Mouse (Mus musculus): ENCODE results near the gene Gnai2. TPM values are rescaled to one million over a fixed set of nuclear protein-coding genes. Genes with fewer than 3 reads are reported as not detected.

The Gnai2 gene
- polyA plus RNA-seq, 1 experiment from 2014 or later, result 358 TPM

DNA sequence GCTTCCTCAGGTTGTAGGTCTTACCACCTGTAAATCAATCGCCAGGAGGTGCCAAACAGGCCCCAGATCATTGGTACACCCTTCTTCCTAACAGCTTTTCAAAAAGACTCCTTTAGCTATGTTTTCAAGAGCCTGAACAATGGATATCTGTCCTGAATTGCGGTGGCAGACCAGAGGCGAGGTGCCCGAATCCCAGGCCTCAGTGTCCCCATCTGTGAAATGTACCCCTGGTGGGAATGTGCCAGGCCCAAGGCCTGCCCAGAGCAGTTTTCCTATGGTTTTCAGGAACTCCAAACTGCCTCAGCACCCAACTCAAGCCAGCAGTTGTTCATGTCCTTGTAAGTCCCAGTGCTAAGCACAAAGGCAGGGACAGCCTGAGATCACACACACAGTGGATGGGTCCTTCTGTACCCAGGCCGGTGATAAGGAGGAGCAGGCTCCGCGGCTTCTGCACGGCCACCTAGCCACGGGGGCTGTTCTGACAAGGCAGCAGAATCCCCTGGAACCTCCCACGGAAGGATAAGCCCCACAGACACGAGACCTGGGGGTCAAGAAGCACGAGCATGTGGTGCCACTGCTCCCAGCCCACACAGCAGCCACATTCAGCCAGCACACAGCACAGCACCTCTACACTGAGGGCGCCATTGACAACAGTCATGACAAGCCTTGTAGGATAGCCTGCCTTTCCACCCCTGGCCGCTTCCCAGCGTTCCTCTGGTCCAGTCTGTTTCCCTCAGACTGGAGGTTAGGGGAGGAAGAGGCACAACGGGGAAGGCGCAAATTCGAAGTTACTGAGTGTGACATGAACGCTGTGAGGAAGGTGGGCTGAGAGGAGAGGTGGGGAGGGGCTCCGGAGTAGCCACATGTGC, 7.5 kb downstream of the Gnai2 start:
- Histone ChIP-seq H3K9ac (ENCODE audit: low read length) (peak overlapping the region; percentile 34), H3K4me1 (ENCODE audit: control insufficient read depth, insufficient read depth, low read length) (peaks cover 62% of the 10 kb centered on the region), H3K9me3 (ENCODE audit: control insufficient read depth, low read length) (no peaks in the 10 kb centered on the region; the same call in 1 of the 2 replicates), H3K36me3 (ENCODE audit: control insufficient read depth, insufficient read depth, low read length) (peaks cover 11% of the 10 kb centered on the region; the same call in 1 of the 2 replicates), H3K4me2 (ENCODE audit: low read depth, severe bottlenecking) (peak overlapping the region; percentile 36; the same call in 1 of the 2 replicates), H3K27ac (replicated peaks; ENCODE audit: low read depth, low read length) (peak overlapping the region; percentile 79), H3K27me3 (ENCODE audit: control insufficient read depth, insufficient read depth, low read length) (no peaks in the 10 kb centered on the region), H3K4me3 (ENCODE audit: low read depth, low read length) (no peak overlapping the region)
- DNase-seq (ENCODE audit: low spot score) (no peak), ATAC-seq (ENCODE audit: insufficient number of reproducible peaks, low FRiP score, low TSS enrichment, low read depth) (no peak)
- WGBS, result 43% methylated on average over 20 of the region's 20 CpGs

DNA sequence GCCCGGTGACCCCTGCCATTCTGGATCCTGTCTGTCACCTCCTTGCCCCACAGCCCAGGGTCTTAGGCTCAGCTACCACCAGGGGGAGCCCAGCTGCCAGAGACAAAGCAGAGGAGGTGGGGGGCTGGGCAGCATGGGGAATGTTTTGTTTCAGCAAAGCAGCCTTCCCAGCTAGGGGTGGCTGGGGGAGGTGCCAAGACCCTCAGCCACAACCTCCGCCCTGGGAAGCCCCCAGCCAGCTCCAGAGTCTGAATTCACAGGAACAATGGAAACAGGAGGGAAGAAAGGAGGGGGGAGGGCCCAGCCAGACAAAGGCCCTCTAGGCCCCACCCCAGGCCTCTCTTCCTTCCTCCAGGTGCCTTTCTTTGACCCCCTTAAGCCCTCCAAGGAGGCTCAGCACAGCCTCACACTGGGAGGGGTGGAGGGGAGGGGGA, 8.3 kb downstream of the Gnai2 start:
- Histone ChIP-seq H3K4me3 (ENCODE audit: low read depth, low read length) (0 out of 2 replicates have a peak overlapping the region, but pooled peaks have one; percentile 8), H3K4me2 (ENCODE audit: low read depth, severe bottlenecking) (peak overlapping the region; percentile 36; the same call in 1 of the 2 replicates), H3K4me1 (ENCODE audit: control insufficient read depth, insufficient read depth, low read length) (peaks cover 54% of the 10 kb centered on the region), H3K27ac (replicated peaks; ENCODE audit: low read depth, low read length) (peak overlapping the region; percentile 79), H3K9me3 (ENCODE audit: control insufficient read depth, low read length) (no peaks in the 10 kb centered on the region; the same call in 1 of the 2 replicates), H3K9ac (ENCODE audit: low read length) (peak overlapping the region; percentile 71), H3K36me3 (ENCODE audit: control insufficient read depth, insufficient read depth, low read length) (peaks cover 8% of the 10 kb centered on the region; the same call in 1 of the 2 replicates), H3K27me3 (ENCODE audit: control insufficient read depth, insufficient read depth, low read length) (no peaks in the 10 kb centered on the region)
- DNase-seq (ENCODE audit: low spot score) (peak; percentile 98), ATAC-seq (ENCODE audit: insufficient number of reproducible peaks, low FRiP score, low TSS enrichment, low read depth) (peak; percentile 79)
- 0% methylated on average over 1 of the region's 2 CpGs for WGBS

DNA sequence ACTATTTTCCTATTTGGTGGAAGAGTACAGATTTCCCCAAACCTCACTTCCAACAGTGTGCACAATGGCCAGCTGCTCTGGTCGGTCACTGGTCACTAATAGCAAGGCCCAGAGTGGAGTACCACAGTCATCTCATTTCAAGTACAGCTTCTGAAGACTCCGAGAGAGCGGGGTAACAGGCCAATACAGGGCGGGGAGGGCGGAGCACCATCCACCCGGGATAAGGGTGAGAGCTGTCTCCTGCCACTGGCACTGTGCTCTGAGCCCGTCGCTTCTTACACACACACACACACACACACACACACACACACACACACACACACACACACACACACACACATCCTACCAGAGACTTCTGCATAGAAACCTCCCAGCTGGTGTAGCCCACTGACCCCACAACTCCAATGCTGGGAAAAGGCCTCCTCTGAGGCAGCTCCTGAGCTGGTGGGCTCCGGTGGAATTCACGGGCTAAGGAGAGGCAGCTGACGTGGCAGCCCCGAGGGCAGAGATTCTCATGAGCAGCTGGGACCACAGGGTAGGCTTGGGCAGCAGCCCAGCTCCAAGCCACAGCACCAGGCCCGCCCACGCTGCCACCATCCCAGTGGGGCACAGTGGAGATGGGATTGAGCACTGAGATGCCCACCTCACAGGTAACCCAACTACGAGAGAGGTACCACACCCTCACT, 8.9 kb downstream of the Gnai2 start:
- H3K4me1 ChIP-seq (ENCODE audit: control insufficient read depth, insufficient read depth, low read length), result peaks cover 49% of the 10 kb centered on the region
- peaks cover 6% of the 10 kb centered on the region; the same call in 1 of the 2 replicates for H3K36me3 ChIP-seq (ENCODE audit: control insufficient read depth, insufficient read depth, low read length)
- H3K27me3 ChIP-seq (ENCODE audit: control insufficient read depth, insufficient read depth, low read length), result no peaks in the 10 kb centered on the region
- no peak for DNase-seq (ENCODE audit: low spot score)
- H3K4me2 ChIP-seq (ENCODE audit: low read depth, severe bottlenecking), result peak overlapping the region; percentile 36; the same call in 1 of the 2 replicates
- H3K9me3 ChIP-seq (ENCODE audit: control insufficient read depth, low read length), result no peaks in the 10 kb centered on the region; the same call in 1 of the 2 replicates
- 0 out of 2 replicates have a peak overlapping the region, but pooled peaks have one; percentile 8 for H3K4me3 ChIP-seq (ENCODE audit: low read depth, low read length)
- WGBS, result 50% methylated on average over 15 of the region's 15 CpGs
- H3K9ac ChIP-seq (ENCODE audit: low read length), result peak overlapping the region; percentile 71; the same call in 1 of the 2 replicates
- peak; percentile 11; the same call in 1 of the 2 replicates for ATAC-seq (ENCODE audit: insufficient number of reproducible peaks, low FRiP score, low TSS enrichment, low read depth)
- peak overlapping the region; percentile 79 for H3K27ac ChIP-seq (replicated peaks; ENCODE audit: low read depth, low read length)

DNA sequence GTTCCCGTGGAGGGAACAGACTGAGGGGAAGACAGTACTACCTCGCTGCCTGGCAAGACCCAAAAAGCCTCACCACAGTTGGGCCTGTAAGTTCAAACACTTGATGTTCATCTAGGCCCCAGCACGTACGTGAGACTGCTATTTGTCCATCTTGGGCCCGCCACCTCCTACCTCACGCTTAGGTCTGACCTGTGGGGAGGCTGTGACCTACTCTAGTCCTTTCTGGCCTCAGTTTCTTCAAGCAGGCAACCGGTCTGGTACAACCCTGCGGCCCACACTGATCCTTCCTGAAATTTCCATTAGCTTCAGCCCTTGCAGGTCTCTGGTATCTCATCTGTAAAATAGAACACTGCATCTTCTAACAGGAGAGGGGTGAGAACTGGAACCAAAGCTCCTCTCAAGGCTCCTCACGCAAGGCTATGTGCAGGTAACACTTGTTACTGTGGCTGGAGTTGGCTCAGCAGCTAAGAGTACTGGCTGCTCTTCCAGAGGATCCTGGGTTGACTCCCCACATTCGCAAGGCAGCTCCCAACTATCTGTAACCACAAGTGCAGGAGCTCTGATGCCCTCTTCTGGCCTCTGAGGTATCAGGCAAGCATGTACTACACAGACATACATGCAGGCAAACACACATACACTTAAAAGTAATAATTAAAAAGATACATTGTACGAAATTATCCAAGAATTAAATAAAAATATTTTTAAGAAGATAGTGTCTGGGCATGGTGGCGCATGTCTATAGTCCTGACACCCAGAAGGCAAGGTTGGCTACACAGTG, 9.6 kb downstream of the Gnai2 start:
- H3K27me3 ChIP-seq (ENCODE audit: control insufficient read depth, insufficient read depth, low read length), result no peaks in the 10 kb centered on the region
- H3K27ac ChIP-seq (replicated peaks; ENCODE audit: low read depth, low read length), result no peak overlapping the region
- H3K9me3 ChIP-seq (ENCODE audit: control insufficient read depth, low read length), result no peaks in the 10 kb centered on the region; the same call in 1 of the 2 replicates
- 88% methylated on average over 12 of the region's 12 CpGs for WGBS
- H3K4me2 ChIP-seq (ENCODE audit: low read depth, severe bottlenecking), result no peak overlapping the region
- H3K9ac ChIP-seq (ENCODE audit: low read length), result no peak overlapping the region
- no peak for ATAC-seq (ENCODE audit: insufficient number of reproducible peaks, low FRiP score, low TSS enrichment, low read depth)
- H3K4me1 ChIP-seq (ENCODE audit: control insufficient read depth, insufficient read depth, low read length), result peaks cover 41% of the 10 kb centered on the region
- no peak for DNase-seq (ENCODE audit: low spot score)
- H3K4me3 ChIP-seq (ENCODE audit: low read depth, low read length), result no peak overlapping the region
- peaks cover 6% of the 10 kb centered on the region; the same call in 1 of the 2 replicates for H3K36me3 ChIP-seq (ENCODE audit: control insufficient read depth, insufficient read depth, low read length)

DNA sequence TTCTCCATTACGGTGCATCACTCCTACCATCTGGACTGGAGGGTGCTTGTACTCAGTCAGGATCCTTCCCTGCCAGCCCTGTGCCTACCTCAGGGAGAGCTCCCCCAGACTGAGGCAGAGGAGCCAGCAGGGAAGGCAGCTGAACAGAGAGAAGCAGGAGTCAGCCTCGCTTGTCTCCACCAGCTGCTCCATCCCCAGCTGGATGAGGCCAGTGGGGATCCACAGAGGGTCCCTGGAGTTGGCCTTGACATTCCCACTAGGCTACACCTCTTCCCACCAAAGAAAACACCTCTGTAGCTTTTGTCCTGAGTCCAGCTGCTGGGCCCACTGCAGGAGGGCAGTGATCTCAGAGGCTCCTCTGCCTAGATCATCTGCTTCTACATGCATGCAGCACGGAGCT, 10.2 kb downstream of the Gnai2 start:
- 95% methylated on average over 3 of the region's 3 CpGs for WGBS
- Histone ChIP-seq H3K27ac (replicated peaks; ENCODE audit: low read depth, low read length) (0 out of 2 replicates have a peak overlapping the region, but pooled peaks have one; percentile 36), H3K9me3 (ENCODE audit: control insufficient read depth, low read length) (no peaks in the 10 kb centered on the region; the same call in 1 of the 2 replicates), H3K4me1 (ENCODE audit: control insufficient read depth, insufficient read depth, low read length) (peaks cover 35% of the 10 kb centered on the region), H3K4me3 (ENCODE audit: low read depth, low read length) (no peak overlapping the region), H3K9ac (ENCODE audit: low read length) (no peak overlapping the region), H3K4me2 (ENCODE audit: low read depth, severe bottlenecking) (no peak overlapping the region), H3K27me3 (ENCODE audit: control insufficient read depth, insufficient read depth, low read length) (no peaks in the 10 kb centered on the region), H3K36me3 (ENCODE audit: control insufficient read depth, insufficient read depth, low read length) (peaks cover 8% of the 10 kb centered on the region; the same call in 1 of the 2 replicates)
- DNase-seq (ENCODE audit: low spot score) (no peak), ATAC-seq (ENCODE audit: insufficient number of reproducible peaks, low FRiP score, low TSS enrichment, low read depth) (no peak)

DNA sequence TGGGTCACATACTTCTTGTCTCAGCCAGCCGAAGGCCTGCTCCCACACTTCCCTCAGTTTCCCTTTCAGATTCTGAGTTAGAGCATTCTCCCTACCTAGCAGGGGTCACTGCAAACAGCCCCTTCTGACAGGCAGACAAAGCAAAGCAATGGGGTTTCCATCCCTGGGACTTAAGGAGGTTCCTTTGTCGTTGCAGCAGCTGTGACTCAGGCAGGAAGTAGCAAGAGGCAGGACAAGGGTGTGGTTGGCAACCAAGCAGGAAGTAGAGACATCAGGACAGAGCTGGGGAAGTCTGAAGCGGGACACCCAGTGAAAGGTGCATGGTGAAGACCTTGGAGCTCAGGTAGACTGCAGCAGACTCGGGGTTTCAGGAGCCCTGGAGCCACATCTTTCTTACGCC, 10.6 kb downstream of the Gnai2 start:
- WGBS, result 83% methylated on average over 5 of the region's 5 CpGs
- no peaks in the 10 kb centered on the region for H3K27me3 ChIP-seq (ENCODE audit: control insufficient read depth, insufficient read depth, low read length)
- H3K9me3 ChIP-seq (ENCODE audit: control insufficient read depth, low read length), result no peaks in the 10 kb centered on the region; the same call in 1 of the 2 replicates
- 0 out of 2 replicates have a peak overlapping the region, but pooled peaks have one; percentile 36 for H3K27ac ChIP-seq (replicated peaks; ENCODE audit: low read depth, low read length)
- no peak overlapping the region for H3K9ac ChIP-seq (ENCODE audit: low read length)
- H3K4me3 ChIP-seq (ENCODE audit: low read depth, low read length), result no peak overlapping the region
- ATAC-seq (ENCODE audit: insufficient number of reproducible peaks, low FRiP score, low TSS enrichment, low read depth) (no peak), DNase-seq (ENCODE audit: low spot score) (no peak)
- H3K4me1 ChIP-seq (ENCODE audit: control insufficient read depth, insufficient read depth, low read length), result peaks cover 31% of the 10 kb centered on the region
- peaks cover 12% of the 10 kb centered on the region; the same call in 1 of the 2 replicates for H3K36me3 ChIP-seq (ENCODE audit: control insufficient read depth, insufficient read depth, low read length)
- no peak overlapping the region for H3K4me2 ChIP-seq (ENCODE audit: low read depth, severe bottlenecking)

DNA sequence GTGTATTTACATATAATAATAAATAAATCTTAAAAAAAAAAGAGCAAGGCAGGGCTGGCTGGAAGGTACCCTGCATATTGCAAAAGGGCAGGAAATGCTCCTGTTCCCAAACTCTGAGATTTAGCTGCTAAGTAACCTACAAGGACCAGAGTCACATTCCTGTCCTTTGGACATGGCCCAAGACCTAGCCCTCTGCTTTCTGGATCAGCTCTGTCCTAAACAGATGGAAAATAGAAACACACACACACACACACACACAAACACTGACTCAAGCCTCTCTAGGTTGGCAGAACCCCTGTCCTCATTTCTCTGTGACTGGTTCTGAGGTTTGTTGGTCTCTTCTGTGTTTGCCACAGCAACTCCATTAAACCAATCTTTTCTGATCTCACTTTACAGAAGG, 14.2 kb downstream of the Gnai2 start:
- DNase-seq (ENCODE audit: low spot score) (no peak), ATAC-seq (ENCODE audit: insufficient number of reproducible peaks, low FRiP score, low TSS enrichment, low read depth) (no peak)
- Histone ChIP-seq H3K9me3 (ENCODE audit: control insufficient read depth, low read length) (no peaks in the 10 kb centered on the region), H3K9ac (ENCODE audit: low read length) (no peak overlapping the region), H3K4me3 (ENCODE audit: low read depth, low read length) (no peak overlapping the region), H3K4me2 (ENCODE audit: low read depth, severe bottlenecking) (no peak overlapping the region), H3K36me3 (ENCODE audit: control insufficient read depth, insufficient read depth, low read length) (peaks cover 25% of the 10 kb centered on the region; the same call in 1 of the 2 replicates), H3K27me3 (ENCODE audit: control insufficient read depth, insufficient read depth, low read length) (no peaks in the 10 kb centered on the region), H3K27ac (replicated peaks; ENCODE audit: low read depth, low read length) (no peak overlapping the region), H3K4me1 (ENCODE audit: control insufficient read depth, insufficient read depth, low read length) (no peaks in the 10 kb centered on the region)
